Mouse (Mus musculus) heart, adult 2 months (tissue): ENCODE data around the gene Nat8f4.

ENCODE experiments used
- CTCF ChIP-seq: fragments of 200-600 bp; IDR thresholded peaks from 2 replicates; pipeline ENCODE4 v1.8.1; 2022; ENCODE audit warnings: antibody characterized with exemption, mild to moderate bottlenecking, moderate library complexity
- EP300 ChIP-seq: fragments of 200-500 bp; IDR thresholded peaks from 2 replicates; pipeline ENCODE4 v1.6.1; 2011; ENCODE audit warnings: low read depth, low read length, control low read depth; ENCODE audit not compliant: insufficient read depth
- POLR2A ChIP-seq: fragments of 200-500 bp; IDR thresholded peaks from 2 replicates; pipeline ENCODE4 v1.6.1; 2011; ENCODE audit warnings: mild to moderate bottlenecking, low read depth, low read length, control low read depth; ENCODE audit not compliant: insufficient read depth

DNA sequence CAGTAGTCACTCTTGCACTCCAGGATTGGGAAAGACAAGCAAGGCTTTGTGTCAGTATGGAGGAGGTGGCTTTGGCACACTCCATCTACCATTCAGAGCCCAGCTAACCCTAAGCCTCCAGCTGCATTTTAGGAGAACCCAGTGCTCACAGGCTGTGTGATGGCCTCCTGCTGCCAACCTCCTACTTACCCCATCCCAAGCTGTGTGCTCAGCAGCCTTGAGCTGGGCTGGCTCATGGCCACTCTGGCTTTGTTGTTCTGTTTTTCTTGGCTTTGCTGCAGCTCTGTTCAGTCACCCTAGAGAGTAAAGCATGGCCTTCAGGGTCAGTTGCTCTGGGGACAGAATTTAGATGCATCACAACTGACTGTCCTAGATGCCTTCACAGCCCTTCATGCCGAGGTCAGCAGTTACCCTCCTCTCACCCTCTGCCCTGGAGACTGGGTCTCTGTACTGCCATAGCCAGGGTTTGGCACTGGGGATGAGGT lies 48.4 kb downstream of the Nat8f4 start:
- TF ChIP-seq CTCF (no peak), POLR2A (no peak), EP300 (no peak)
